Mouse (Mus musculus): ENCODE measurements around the gene Arih2. TPM values are rescaled to one million over a fixed set of nuclear protein-coding genes. Genes with fewer than 3 reads are reported as not detected.
"Not testable (repeated sequence)": the region's sequence is repeated elsewhere in the genome, so short reads cannot be mapped to it uniquely, and the experiment has no call there.

Arih2 gene
- total RNA-seq (2022) = 10 to 100 TPM; 49.4 to 60.4 (median 54.9) TPM

GRCm38 (mm10) chr9:108648611-108649560, at the start of gene Arih2:
Gene Arih2, minus strand, starts transcription at chr9:108649386.
- DNase-seq (ENCODE audit: low spot score in 2 of 2) = peak; percentile 83 to 87

GRCm38 (mm10) chr9:108694533-108694932, 45.3 kb upstream of the Arih2 start:
- no peak for DNase-seq (ENCODE audit: low spot score in 2 of 2)

- no peak for DNase-seq (ENCODE audit: low spot score in 2 of 2)
These were observed 44.8 kb upstream of the Arih2 start for GRCm38 (mm10) chr9:108693946-108694345.

GRCm38 (mm10) chr9:108692226-108693041, 43.2 kb upstream of the Arih2 start:
- DNase-seq (ENCODE audit: low spot score in 2 of 2) = peak; percentile 49 to 64

GRCm38 (mm10) chr9:108691846-108692225, 42.6 kb upstream of the Arih2 start:
- peak; percentile 67 to 82 for DNase-seq (ENCODE audit: low spot score in 2 of 2)

GRCm38 (mm10) chr9:108691371-108691770, 42.2 kb upstream of the Arih2 start:
- no peak for DNase-seq (ENCODE audit: low spot score in 2 of 2)

GRCm38 (mm10) chr9:108690914-108691313, 41.7 kb upstream of the Arih2 start:
- DNase-seq (ENCODE audit: low spot score in 2 of 2) = no peak

- no peak for DNase-seq (ENCODE audit: low spot score in 2 of 2)
These were observed 40.8 kb upstream of the Arih2 start for GRCm38 (mm10) chr9:108689993-108690392.

- DNase-seq (ENCODE audit: low spot score in 2 of 2) = no peak
These were observed 39.9 kb upstream of the Arih2 start, which contains the start of gene Prkar2a for GRCm38 (mm10) chr9:108689106-108689505. Gene Prkar2a, plus strand, starts transcription at chr9:108689314.

- no peak for DNase-seq (ENCODE audit: low spot score in 2 of 2)
These were observed 39.3 kb upstream of the Arih2 start for GRCm38 (mm10) chr9:108688451-108688850.

- DNase-seq (ENCODE audit: low spot score in 2 of 2) = no peak
These were observed 38.5 kb upstream of the Arih2 start for GRCm38 (mm10) chr9:108687686-108688085.

- DNase-seq (ENCODE audit: low spot score in 2 of 2) = no peak
These were observed 38.0 kb upstream of the Arih2 start for GRCm38 (mm10) chr9:108687181-108687580.

GRCm38 (mm10) chr9:108686475-108686887, 37.3 kb upstream of the Arih2 start:
- DNase-seq (ENCODE audit: low spot score in 2 of 2) = no peak

- no peak for DNase-seq (ENCODE audit: low spot score in 2 of 2)
These were observed 30.8 kb upstream of the Arih2 start for GRCm38 (mm10) chr9:108680026-108680425.

GRCm38 (mm10) chr9:108673151-108673550, 24.0 kb upstream of the Arih2 start:
- no peak for DNase-seq (ENCODE audit: low spot score in 2 of 2)

GRCm38 (mm10) chr9:108669875-108670274, 20.7 kb upstream of the Arih2 start:
- no peak for DNase-seq (ENCODE audit: low spot score in 2 of 2)

- DNase-seq (ENCODE audit: low spot score in 2 of 2) = no peak
These were observed 13.5 kb upstream of the Arih2 start for GRCm38 (mm10) chr9:108662660-108663059.

GRCm38 (mm10) chr9:108661677-108662612, 12.8 kb upstream of the Arih2 start, which contains the start of gene Slc25a20:
Gene Slc25a20, plus strand, starts transcription at chr9:108662088.
- DNase-seq (ENCODE audit: low spot score in 2 of 2) = peak; percentile 49 to 54

GRCm38 (mm10) chr9:108655865-108656264, 6.7 kb upstream of the Arih2 start:
- not testable (repeated sequence) for DNase-seq (ENCODE audit: low spot score in 2 of 2)

- peak in 1 of 2 experiments; percentile 26 for DNase-seq (ENCODE audit: low spot score in 2 of 2)
These were observed 5.6 kb upstream of the Arih2 start for GRCm38 (mm10) chr9:108654566-108655464.
